Mouse (Mus musculus): ENCODE data around the gene Col6a4. TPM values are rescaled to one million over a fixed set of nuclear protein-coding genes. Genes with fewer than 3 reads are reported as not detected.

Gene Col6a4
- polyA plus RNA-seq, 1 experiment: 19.4 TPM

- WGBS: 42% methylated on average over 6 of the region's 6 CpGs
These were observed 120.3 kb downstream of the Col6a4 start for GRCm38 (mm10) chr9:105976314-105976713.

GRCm38 (mm10) chr9:105973736-105974135, 122.8 kb downstream of the Col6a4 start:
- DNase-seq (ENCODE audit: low read depth, low spot score): no peak
- 20% methylated on average over 1 of the region's 1 CpGs for WGBS

More at GRCm38 (mm10) chr9:105976314-105976713, 120.3 kb downstream of the Col6a4 start:
- DNase-seq (ENCODE audit: low read depth, low spot score): no peak

GRCm38 (mm10) chr9:105972031-105972430, 124.6 kb downstream of the Col6a4 start:
- DNase-seq (ENCODE audit: low read depth, low spot score): no peak
- WGBS: 93% methylated on average over 3 of the region's 3 CpGs

GRCm38 (mm10) chr9:105971351-105971894, 125.2 kb downstream of the Col6a4 start:
- DNase-seq (ENCODE audit: low read depth, low spot score): no peak
- whole genome bisulfite sequencing: 88% methylated on average over 14 of the region's 14 CpGs

- WGBS: 72% methylated on average over 5 of the region's 5 CpGs
These were observed 125.7 kb downstream of the Col6a4 start for GRCm38 (mm10) chr9:105970901-105971300.

GRCm38 (mm10) chr9:105967976-105968375, 128.6 kb downstream of the Col6a4 start:
- whole genome bisulfite sequencing: 78% methylated on average over 5 of the region's 5 CpGs

More at GRCm38 (mm10) chr9:105970901-105971300, 125.7 kb downstream of the Col6a4 start:
- no peak for DNase-seq (ENCODE audit: low read depth, low spot score)

GRCm38 (mm10) chr9:105960533-105960932, 136.1 kb downstream of the Col6a4 start, which contains the start of gene Col6a5:
Col6a5 (minus strand) TSS chr9:105960643.
- DNase-seq (ENCODE audit: low read depth, low spot score): no peak
- 10% methylated on average over 13 of the region's 13 CpGs for WGBS

More at GRCm38 (mm10) chr9:105967976-105968375, 128.6 kb downstream of the Col6a4 start:
- DNase-seq (ENCODE audit: low read depth, low spot score): no peak

- WGBS: 60% methylated on average over 1 of the region's 1 CpGs
- DNase-seq (ENCODE audit: low read depth, low spot score): no peak
These were observed 137.5 kb downstream of the Col6a4 start for GRCm38 (mm10) chr9:105959116-105959515.

GRCm38 (mm10) chr9:105949755-105950154, 146.8 kb downstream of the Col6a4 start:
- DNase-seq (ENCODE audit: low read depth, low spot score): no peak
- WGBS: 83% methylated on average over 1 of the region's 1 CpGs

GRCm38 (mm10) chr9:105947577-105947976, 149.0 kb downstream of the Col6a4 start:
- 49% methylated on average over 3 of the region's 3 CpGs for WGBS
- DNase-seq (ENCODE audit: low read depth, low spot score): no peak

Other genes starting within 250 kb of the Col6a4 start
- gene Col6a5, start 136.1 kb downstream of the Col6a4 start, polyA plus RNA-seq (2012; rRNA removed): 0.52 and 1.6 TPM in 2 replicates
- 6.7 and 15.6 TPM in 2 replicates for gene Glyctk, start 61.4 kb upstream of the Col6a4 start, polyA plus RNA-seq (2012; rRNA removed)
- gene Wdr82, start 74.1 kb upstream of the Col6a4 start, polyA plus RNA-seq (2012; rRNA removed): 48.0 and 56.3 TPM in 2 replicates
- 14.6 and 15.7 TPM in 2 replicates for gene Ppm1m, start 103.0 kb upstream of the Col6a4 start, polyA plus RNA-seq (2012; rRNA removed)
- 33.5 and 33.6 TPM in 2 replicates for gene Twf2, start 106.3 kb upstream of the Col6a4 start, polyA plus RNA-seq (2012; rRNA removed)
- 3.3 and 6.0 TPM in 2 replicates for gene Tlr9, start 125.8 kb upstream of the Col6a4 start, polyA plus RNA-seq (2012; rRNA removed)
- gene Alas1, start 151.9 kb upstream of the Col6a4 start, polyA plus RNA-seq (2012; rRNA removed): 106 and 167 TPM in 2 replicates
- gene Poc1a, start 184.3 kb upstream of the Col6a4 start, polyA plus RNA-seq (2012; rRNA removed): 19.7 and 23.2 TPM in 2 replicates

Measured in large intestine, adult 2 months (tissue).